Mouse (Mus musculus) heart, embryonic 10.5 days (tissue): ENCODE results near the gene Wdr66. TPM values are rescaled to one million over a fixed set of nuclear protein-coding genes. Genes with fewer than 3 reads are reported as not detected.

Experiments
- DNase-seq: peaks from one replicate; pipeline ENCODE4 v3.0.0-alpha.2; 2017; ENCODE audit warnings: low spot score
- H3K27ac ChIP-seq: fragments of 300-500 bp; sonication (generic); 2 replicates; pipeline ENCODE4 v1.5.1; 2016; ENCODE audit warnings: mild to moderate bottlenecking
- H3K27me3 ChIP-seq: fragments of 300-500 bp; sonication (generic); 2 replicates; pipeline ENCODE4 v1.6.1; 2016; ENCODE audit warnings: mild to moderate bottlenecking; ENCODE audit not compliant: poor library complexity, insufficient read depth, severe bottlenecking
- H3K36me3 ChIP-seq: fragments of 300-500 bp; sonication (generic); 2 replicates; pipeline ENCODE4 v1.6.1; 2016; ENCODE audit warnings: mild to moderate bottlenecking, moderate library complexity
- H3K4me1 ChIP-seq: fragments of 300-500 bp; sonication (generic); 2 replicates; pipeline ENCODE4 v1.6.1; 2016; ENCODE audit warnings: mild to moderate bottlenecking
- H3K4me3 ChIP-seq: fragments of 300-500 bp; sonication (generic); 2 replicates; pipeline ENCODE4 v1.5.1; 2016; ENCODE audit warnings: mild to moderate bottlenecking, moderate library complexity
- H3K9me3 ChIP-seq: fragments of 300-500 bp; sonication (generic); 2 replicates; pipeline ENCODE4 v1.6.1; 2016; ENCODE audit warnings: mild to moderate bottlenecking, moderate library complexity
- WGBS: fragments of 180-500 bp; shearing (Covaris S2); methylation state at CpG from one replicate; pipeline ENCODE4 v1.1.7; 2016; 5-methylcytosine and 5-hydroxymethylcytosine counted together
- polyA plus RNA-seq: library from polyadenylated mRNA; unstranded; fragments of >200 nt; fragmentation: Nextera tagmentation; extraction: Ambion mirVana; gene quantifications from 2 replicates; pipeline ENCODE4 v1.2.1, GENCODE M21; 2016

Gene Wdr66
- polyA plus RNA-seq, 1 experiment from 2014 or later = 0.79 TPM

DNA sequence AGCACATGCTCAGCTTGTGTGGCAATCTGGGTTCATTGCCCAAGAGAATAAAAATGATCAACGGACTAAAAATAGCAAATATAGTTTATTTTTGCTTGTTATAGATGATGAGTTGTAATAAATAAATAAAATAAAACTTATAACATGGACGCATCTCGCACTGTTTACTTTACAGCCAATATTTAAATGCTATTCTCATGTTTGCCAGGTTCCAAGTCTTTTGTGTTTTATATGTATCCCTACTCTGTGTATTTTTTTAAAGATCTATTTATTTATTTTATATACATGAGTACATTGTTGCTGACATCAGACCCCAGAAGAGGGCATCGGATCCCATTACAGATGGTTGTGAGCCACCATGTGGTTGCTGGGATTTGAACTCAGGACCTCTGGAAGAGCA is 25.8 kb downstream of the Wdr66 start:
- no peak overlapping the region for H3K4me3 ChIP-seq
- DNase-seq = no peak
- H3K27me3 ChIP-seq = no peaks in the 10 kb centered on the region
- peaks cover 5% of the 10 kb centered on the region; the same call in 1 of the 2 replicates for H3K4me1 ChIP-seq
- WGBS = 88% methylated on average over 4 of the region's 4 CpGs
- H3K9me3 ChIP-seq = no peaks in the 10 kb centered on the region
- H3K36me3 ChIP-seq = no peaks in the 10 kb centered on the region
- no peak overlapping the region for H3K27ac ChIP-seq

DNA sequence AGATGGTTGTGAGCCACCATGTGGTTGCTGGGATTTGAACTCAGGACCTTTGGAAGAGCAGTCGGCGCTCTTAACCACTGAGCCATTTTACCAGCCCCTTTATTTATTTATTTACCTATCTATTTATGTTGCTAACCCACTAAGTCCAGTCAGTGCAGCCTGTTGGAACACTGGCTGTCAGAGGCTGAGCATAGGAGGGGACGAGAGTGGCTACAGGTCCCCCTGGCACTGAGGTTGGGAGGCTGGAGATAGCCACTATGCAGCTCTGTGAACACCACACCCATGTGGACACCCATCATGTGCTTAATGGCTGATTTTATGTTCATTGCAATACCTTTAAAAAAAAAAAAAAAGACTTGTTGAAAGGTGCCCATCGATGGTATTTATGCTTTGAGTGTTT is 27.3 kb downstream of the Wdr66 start:
- no peaks in the 10 kb centered on the region for H3K27me3 ChIP-seq
- 82% methylated on average over 4 of the region's 4 CpGs for WGBS
- H3K4me1 ChIP-seq = peaks cover 5% of the 10 kb centered on the region; the same call in 1 of the 2 replicates
- H3K27ac ChIP-seq = no peak overlapping the region
- no peaks in the 10 kb centered on the region for H3K9me3 ChIP-seq
- H3K4me3 ChIP-seq = 0 out of 2 replicates have a peak overlapping the region, but pooled peaks have one; percentile 25
- H3K36me3 ChIP-seq = no peaks in the 10 kb centered on the region
- no peak for DNase-seq

DNA sequence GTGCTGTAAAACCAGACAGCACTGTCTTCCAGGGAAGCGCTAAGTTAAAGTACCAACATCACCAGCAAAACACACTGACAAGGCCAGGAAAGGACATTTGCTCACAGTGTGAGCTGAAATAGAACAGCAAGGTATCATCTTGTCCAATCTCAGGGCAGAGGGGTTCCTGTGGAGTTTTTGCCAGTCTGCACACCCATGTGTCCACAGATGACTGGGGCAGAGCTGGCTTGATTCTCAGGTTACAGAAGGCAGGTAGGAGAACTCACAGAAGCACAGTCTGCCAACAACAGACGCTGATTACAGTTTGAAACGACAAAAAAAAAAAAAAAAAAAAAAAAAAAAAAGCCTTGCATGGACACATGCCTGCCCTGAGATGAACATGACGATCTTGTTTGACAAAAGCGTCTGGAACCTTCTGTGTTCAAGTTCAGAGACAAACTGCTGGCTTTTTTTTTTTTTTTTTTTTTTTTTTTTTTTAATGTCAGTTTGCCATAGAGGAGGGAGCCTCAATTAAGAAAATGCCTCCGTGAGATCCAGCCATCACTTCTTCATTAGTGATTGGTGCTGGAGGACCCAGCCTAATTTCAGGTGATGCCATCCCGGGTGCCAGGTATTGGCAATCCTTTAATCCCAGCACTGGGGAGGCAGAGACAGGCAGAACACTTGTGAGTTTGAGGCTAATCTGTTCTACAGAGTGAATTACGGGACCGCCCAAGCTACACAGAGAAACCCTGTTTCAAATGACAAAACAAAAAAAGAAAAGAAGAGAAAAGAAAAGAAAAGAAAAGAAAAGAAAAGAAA is 29.6 kb downstream of the Wdr66 start:
- Histone ChIP-seq H3K9me3 (no peaks in the 10 kb centered on the region), H3K27me3 (no peaks in the 10 kb centered on the region), H3K36me3 (no peaks in the 10 kb centered on the region), H3K4me3 (no peak overlapping the region), H3K27ac (no peak overlapping the region), H3K4me1 (peaks cover 5% of the 10 kb centered on the region; the same call in 1 of the 2 replicates)
- WGBS = 71% methylated on average over 9 of the region's 9 CpGs
- no peak for DNase-seq

DNA sequence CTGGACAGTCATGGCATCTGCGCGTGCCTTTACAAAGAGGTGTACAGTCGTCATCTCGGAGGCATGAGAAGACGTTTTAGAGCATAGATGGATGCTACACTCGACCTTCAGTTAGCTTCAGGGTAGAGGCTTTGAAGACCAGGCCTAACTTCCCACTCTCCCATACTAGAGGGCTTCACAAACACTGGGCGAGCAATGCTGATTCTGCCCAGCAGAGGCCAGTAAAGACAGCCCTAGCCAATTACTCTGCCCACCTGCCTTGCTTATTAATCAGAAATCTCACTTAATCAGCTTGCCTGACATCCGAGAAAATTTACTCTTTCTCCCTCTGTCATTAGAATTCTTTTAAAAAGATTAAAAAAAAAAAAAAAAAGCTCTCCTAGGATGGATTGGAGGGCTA is 33.3 kb downstream of the Wdr66 start:
- no peaks in the 10 kb centered on the region for H3K4me1 ChIP-seq
- WGBS = 33% methylated on average over 8 of the region's 8 CpGs

DNA sequence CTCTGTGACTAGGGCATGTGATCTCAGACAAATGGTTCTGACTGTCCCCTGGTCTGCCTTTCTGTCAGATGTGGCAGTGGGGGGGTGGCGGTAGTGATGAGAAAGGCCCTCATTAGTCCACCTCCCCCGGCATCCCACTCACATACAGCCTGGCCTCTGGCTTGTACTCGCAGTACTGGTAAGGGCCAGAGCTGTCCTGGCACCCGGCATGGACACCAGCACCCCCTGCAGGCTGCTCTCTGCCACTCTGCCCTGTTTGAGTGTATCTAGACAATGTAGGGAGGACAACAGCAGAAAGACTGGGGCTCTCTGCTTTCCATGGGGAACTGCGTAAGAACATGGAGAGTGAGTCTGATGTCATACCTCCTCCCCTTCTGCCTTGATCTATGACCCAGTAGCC is 36.2 kb downstream of the Wdr66 start:
- Histone ChIP-seq H3K27ac (no peak overlapping the region), H3K4me1 (no peaks in the 10 kb centered on the region), H3K27me3 (peaks cover 10% of the 10 kb centered on the region; the same call in 1 of the 2 replicates), H3K4me3 (no peak overlapping the region), H3K36me3 (peaks cover 4% of the 10 kb centered on the region; the same call in 1 of the 2 replicates), H3K9me3 (no peaks in the 10 kb centered on the region)
- DNase-seq = no peak
- 79% methylated on average over 5 of the region's 5 CpGs for WGBS

More for the DNA sequence above, 33.3 kb downstream of the Wdr66 start:
- H3K4me3 ChIP-seq = no peak overlapping the region
- 0 out of 2 replicates have a peak, but pooled peaks cover 6% of the 10 kb centered on the region for H3K27me3 ChIP-seq
- no peaks in the 10 kb centered on the region for H3K9me3 ChIP-seq
- no peak overlapping the region for H3K27ac ChIP-seq
- no peak for DNase-seq
- H3K36me3 ChIP-seq = peaks cover 4% of the 10 kb centered on the region; the same call in 1 of the 2 replicates

DNA sequence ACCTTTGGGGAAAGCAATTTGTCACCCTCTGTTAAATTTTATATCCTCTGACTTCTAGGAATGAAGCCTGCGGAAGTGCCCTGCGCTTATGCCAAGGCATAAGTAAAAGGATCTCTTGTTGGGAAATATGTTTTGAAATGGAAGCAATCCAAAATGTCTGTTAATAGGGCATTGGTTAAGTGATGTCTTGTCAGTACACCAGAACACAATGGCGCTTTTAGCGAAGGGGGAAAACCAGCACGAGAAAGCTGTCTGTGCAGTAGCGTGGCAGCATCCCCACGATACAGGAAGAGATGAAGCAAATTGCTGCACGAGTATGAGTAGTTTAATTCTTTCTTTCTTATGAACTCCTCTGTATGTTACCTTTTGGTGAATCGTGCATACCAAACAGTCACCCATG is 42.8 kb downstream of the Wdr66 start:
- 87% methylated on average over 9 of the region's 9 CpGs for WGBS
- H3K4me1 ChIP-seq = peaks cover 20% of the 10 kb centered on the region; the same call in 1 of the 2 replicates
- H3K4me3 ChIP-seq = no peak overlapping the region
- no peak overlapping the region for H3K27ac ChIP-seq
- H3K36me3 ChIP-seq = no peaks in the 10 kb centered on the region
- DNase-seq = no peak
- H3K9me3 ChIP-seq = no peaks in the 10 kb centered on the region
- H3K27me3 ChIP-seq = peaks cover 21% of the 10 kb centered on the region

DNA sequence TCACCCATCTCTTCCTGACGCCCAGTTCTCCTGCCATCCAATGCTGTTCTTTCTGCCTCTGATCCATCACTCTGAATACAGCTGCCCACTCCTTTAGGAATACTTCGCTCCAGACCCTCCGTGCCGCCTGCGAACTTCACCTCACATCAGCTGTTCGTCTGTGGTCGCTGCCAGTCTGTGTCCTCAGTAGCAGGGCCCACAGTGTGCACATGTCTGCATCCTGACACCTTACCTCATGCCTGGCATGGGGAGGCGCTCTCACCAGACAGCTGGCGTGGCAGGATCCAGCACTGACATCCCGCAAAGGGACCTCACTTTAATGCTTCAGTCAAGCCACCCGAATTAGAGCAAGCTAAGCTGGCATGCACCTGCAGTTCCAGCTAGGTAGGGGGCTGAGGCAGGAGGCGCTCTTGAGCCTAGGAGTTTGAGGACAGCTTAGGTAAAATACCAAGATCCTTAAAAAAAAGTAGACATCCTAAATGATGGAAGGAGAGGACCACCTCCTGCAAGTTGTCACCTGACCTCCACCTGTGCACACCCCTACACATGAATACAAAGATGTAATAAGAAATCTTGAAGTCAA is 44.4 kb downstream of the Wdr66 start:
- peaks cover 33% of the 10 kb centered on the region for H3K4me1 ChIP-seq
- no peak for DNase-seq
- no peak overlapping the region for H3K27ac ChIP-seq
- WGBS = 63% methylated on average over 12 of the region's 12 CpGs
- no peak overlapping the region for H3K4me3 ChIP-seq
- H3K36me3 ChIP-seq = no peaks in the 10 kb centered on the region
- peaks cover 12% of the 10 kb centered on the region for H3K27me3 ChIP-seq
- H3K9me3 ChIP-seq = no peaks in the 10 kb centered on the region

DNA sequence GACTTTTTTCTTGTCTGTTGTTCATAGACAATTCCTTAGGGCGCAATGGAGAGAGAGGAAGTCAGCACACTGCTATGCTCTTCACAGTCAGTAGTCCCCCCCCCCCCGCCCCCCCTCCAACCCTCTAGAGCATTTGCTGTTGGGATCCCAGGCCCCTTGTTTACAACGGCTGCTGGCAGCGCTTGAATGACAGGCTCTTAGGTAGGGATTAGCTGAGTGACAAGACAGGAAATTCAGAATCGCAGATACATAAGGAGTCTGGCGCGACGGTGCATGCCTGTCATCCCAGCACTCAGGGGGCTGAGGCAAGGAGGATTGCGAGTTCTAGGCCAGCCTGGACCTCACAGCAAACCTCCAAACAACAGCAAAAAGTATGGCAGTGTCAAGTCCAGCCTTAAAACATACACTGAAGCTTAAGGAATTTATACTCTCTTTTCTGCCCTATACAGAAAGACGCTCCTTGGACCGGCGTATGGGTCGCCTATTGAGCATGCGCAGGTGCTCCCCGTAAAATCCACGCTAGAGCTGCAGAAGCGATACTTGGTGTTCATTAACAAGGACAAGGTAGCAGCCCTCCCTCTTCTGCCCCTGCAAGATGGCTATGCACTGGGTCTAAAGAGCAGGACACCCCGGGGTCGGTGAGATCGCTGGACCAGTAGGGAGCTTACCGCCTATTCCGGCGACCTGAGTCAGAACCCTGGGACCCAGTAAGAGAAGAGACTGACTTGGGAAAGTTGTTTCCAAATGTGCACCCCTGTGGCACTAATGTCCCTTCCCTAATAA is 45.3 kb downstream of the Wdr66 start:
- Histone ChIP-seq H3K27me3 (peaks cover 12% of the 10 kb centered on the region), H3K4me3 (peak overlapping the region; percentile 12; the same call in 1 of the 2 replicates), H3K27ac (no peak overlapping the region), H3K9me3 (no peaks in the 10 kb centered on the region), H3K4me1 (peaks cover 40% of the 10 kb centered on the region), H3K36me3 (no peaks in the 10 kb centered on the region)
- no peak for DNase-seq
- WGBS = 54% methylated on average over 22 of the region's 23 CpGs

DNA sequence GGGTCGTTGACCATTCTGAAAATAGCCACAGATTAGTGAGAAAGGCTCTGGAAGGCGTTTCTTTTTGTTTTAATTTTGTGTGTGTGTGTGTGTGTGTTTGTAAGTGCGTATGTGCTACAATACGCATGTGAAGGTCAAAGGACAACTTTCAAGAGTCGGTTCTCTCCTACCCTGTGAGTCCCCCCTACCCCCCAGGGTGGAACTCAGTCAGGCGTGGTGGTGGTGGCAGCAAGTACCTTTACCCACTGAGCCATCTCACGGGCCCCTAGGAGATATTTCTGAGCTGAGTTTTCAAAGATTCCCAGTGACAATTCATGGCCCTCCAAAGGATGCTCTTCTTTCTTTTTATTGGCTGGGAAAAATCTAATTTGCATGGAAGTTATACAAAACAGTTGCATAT is 45.9 kb downstream of the Wdr66 start:
- no peak for DNase-seq
- Histone ChIP-seq H3K9me3 (no peaks in the 10 kb centered on the region), H3K27ac (no peak overlapping the region), H3K36me3 (no peaks in the 10 kb centered on the region), H3K4me3 (no peak overlapping the region), H3K27me3 (peaks cover 12% of the 10 kb centered on the region), H3K4me1 (peaks cover 46% of the 10 kb centered on the region)
- WGBS = 73% methylated on average over 7 of the region's 7 CpGs

DNA sequence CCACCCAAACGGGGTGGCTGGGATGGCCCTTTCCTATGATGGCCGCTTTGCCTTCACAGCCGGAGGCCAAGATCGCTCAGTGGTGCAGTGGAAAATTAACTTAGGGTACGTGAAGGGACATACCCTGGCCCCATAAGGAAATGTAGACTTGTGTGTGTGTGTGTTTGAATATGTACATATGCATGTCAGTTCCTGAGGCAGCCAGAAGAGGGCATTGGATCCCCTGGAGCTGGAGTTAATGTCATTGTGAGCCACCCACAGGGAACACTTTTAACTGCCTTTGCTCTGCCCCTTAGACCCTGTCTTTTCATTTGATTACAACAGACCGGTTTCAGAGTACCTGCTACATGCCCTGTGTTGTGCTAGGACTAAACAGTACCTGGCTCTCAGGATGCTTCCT is 46.6 kb downstream of the Wdr66 start:
- H3K36me3 ChIP-seq = no peaks in the 10 kb centered on the region
- H3K27ac ChIP-seq = no peak overlapping the region
- H3K27me3 ChIP-seq = peaks cover 12% of the 10 kb centered on the region
- WGBS = 91% methylated on average over 6 of the region's 6 CpGs
- no peak for DNase-seq
- peaks cover 49% of the 10 kb centered on the region for H3K4me1 ChIP-seq
- no peak overlapping the region for H3K4me3 ChIP-seq
- no peaks in the 10 kb centered on the region for H3K9me3 ChIP-seq

DNA sequence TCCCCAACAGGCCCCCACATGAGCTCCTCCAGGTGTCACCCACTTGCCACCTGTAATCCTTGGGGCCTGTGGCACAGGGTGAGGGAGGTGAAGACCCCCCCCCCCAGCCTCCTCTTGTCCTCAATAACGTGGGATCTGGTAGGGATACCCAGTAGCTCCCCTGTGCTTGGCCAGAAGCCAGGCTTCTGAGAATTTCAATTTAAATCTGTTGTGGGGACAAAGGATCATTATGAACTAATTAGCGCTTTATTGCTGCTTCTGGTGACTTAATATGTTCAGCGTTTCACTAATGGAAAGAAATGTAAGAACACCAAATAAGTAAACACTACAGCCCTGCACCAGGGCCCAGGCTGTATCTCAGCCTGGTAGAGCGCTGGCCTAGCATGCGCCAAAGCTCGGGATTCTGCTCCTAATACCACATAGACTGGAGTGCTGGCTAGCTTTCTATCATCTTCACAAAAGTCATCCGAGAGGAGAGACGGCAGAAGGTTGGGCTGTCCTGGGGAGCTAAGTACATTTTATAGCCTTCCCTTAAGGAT is 48.7 kb downstream of the Wdr66 start:
- DNase-seq = no peak
- Histone ChIP-seq H3K4me1 (peaks cover 49% of the 10 kb centered on the region), H3K27me3 (peaks cover 8% of the 10 kb centered on the region), H3K27ac (no peak overlapping the region; the same call in 1 of the 2 replicates), H3K4me3 (no peak overlapping the region), H3K36me3 (no peaks in the 10 kb centered on the region), H3K9me3 (no peaks in the 10 kb centered on the region)
- 64% methylated on average over 8 of the region's 8 CpGs for WGBS

DNA sequence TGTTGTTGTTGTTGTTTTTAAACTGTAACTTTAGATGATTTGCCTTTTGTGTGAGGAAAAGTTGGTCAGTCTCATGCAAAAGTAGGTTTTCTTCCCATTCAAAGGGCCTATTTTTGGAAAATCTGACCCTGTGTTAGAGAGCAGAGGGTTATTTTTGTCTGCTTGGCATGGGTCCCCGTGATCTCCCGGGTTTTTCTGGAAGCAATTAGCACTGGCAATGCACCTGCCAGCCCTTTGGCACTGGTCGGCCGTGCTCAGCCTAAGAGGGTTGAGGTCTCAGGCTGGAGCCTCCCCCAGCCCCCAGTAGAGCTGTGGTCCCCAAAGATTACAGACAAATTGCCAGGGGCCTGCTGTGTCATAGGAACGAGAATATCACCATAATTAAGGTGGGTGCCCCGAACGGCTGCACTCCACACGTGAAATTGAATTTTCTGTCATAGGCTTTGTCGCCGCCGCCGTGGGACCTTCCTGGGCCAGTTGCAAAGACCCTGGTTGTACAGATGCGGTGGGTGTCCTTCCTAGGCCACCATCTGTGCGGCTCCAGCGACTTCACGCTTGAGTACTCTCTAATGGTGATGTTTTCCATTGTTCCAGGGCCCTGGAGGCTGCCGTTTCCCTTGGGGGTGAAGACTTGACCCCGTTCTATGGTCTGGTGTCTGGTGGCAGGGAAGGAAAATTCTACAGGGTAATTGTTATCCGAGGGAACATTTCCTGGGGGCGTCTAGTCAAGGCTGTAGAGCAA is 50.0 kb downstream of the Wdr66 start:
- Histone ChIP-seq H3K4me1 (peaks cover 38% of the 10 kb centered on the region), H3K27ac (0 out of 2 replicates have a peak overlapping the region, but pooled peaks have one; percentile 1), H3K4me3 (no peak overlapping the region), H3K36me3 (no peaks in the 10 kb centered on the region), H3K27me3 (no peaks in the 10 kb centered on the region; the same call in 1 of the 2 replicates), H3K9me3 (no peaks in the 10 kb centered on the region)
- 76% methylated on average over 20 of the region's 20 CpGs for WGBS
- DNase-seq = no peak
